Mouse (Mus musculus) WW6 (cell line): ENCODE data around the gene Vps54.

ENCODE experiments used
- DNase-seq: peaks from one replicate; pipeline ENCODE4 v3.0.0-alpha.2; 2013; ENCODE audit warnings: low read depth, low spot score

The Vps54 gene

GRCm38 (mm10) chr11:21337855-21338254, 98.8 kb downstream of the Vps54 start:
- no peak for DNase-seq

GRCm38 (mm10) chr11:21339088-21339487, 100.0 kb downstream of the Vps54 start:
- no peak for DNase-seq

- no peak for DNase-seq
These were observed 104.4 kb downstream of the Vps54 start for GRCm38 (mm10) chr11:21343490-21343889.

GRCm38 (mm10) chr11:21346020-21346419, 106.9 kb downstream of the Vps54 start:
- DNase-seq = no peak

- DNase-seq = no peak
These were observed 109.8 kb downstream of the Vps54 start for GRCm38 (mm10) chr11:21348890-21349289.

GRCm38 (mm10) chr11:21351296-21351695, 112.2 kb downstream of the Vps54 start:
- DNase-seq = no peak

GRCm38 (mm10) chr11:21363144-21363940, 124.3 kb downstream of the Vps54 start:
- DNase-seq = no peak

GRCm38 (mm10) chr11:21368466-21368865, 129.4 kb downstream of the Vps54 start:
- no peak for DNase-seq

- no peak for DNase-seq
These were observed 130.4 kb downstream of the Vps54 start for GRCm38 (mm10) chr11:21369248-21370016.

GRCm38 (mm10) chr11:21370399-21371121, 131.5 kb downstream of the Vps54 start:
- peak; percentile 20 for DNase-seq
